ENCODE assay signal across 10 mouse cellular contexts in the genomic region with DNA sequence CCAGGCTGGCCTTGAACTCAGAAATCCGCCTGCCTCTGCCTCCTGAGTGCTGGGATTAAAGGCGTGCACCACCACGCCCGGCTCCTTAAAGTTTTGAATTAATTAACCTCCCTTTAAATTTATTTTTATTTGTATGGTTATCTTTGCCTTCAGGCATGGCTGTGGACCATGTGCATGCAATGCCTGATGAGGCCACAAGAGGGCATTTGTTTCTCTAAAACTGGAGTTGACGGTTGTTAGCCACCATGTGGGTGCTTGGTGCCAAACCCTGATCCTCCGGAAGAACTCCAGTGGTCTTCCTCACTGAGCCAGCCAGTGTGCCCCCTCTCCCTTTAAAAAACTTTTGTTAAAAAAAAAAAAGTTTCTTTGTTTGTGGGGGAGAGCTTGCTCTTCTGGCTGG. TPM values are rescaled to one million over a fixed set of nuclear protein-coding genes. Genes with fewer than 3 reads are reported as not detected.
DNase-seq lines count a peak whose midpoint lies in the region; ATAC-seq and TF ChIP-seq lines count a peak whose summit lies in the region.
"Had no signal": no experiment of that assay in that cellular context is flagged by ENCODE, and none has a peak within 500 bp of the region (broad histone marks: within the 10 kb centered on the region; RNA-seq: fewer than 3 reads in every experiment).

No protein-coding gene starts in this region.

- H3K4me3 ChIP-seq in embryonic facial prominence, embryonic 14.5 days (ENCODE audit: low read depth, low read length): no peak overlapping the region
- no peak overlapping the region for H3K4me3 ChIP-seq in limb, embryonic 14.5 days (replicated peaks; ENCODE audit: low read length)

- no peaks in the 10 kb centered on the region for H3K36me3 ChIP-seq in embryonic facial prominence, embryonic 14.5 days (ENCODE audit: control insufficient read depth, insufficient read depth, low read length)
- no peaks in the 10 kb centered on the region for H3K36me3 ChIP-seq in limb, embryonic 14.5 days (ENCODE audit: control insufficient read depth, insufficient read depth, low read length)
- H3K36me3 ChIP-seq: embryonic facial prominence, embryonic 13.5 days; lung, embryonic 15.5 days had no signal

- 61% methylated on average over 6 of the region's 6 CpGs for WGBS in embryonic facial prominence, embryonic 14.5 days
- 70% methylated on average over 6 of the region's 6 CpGs for WGBS in limb, embryonic 14.5 days

- H3K27ac ChIP-seq in embryonic facial prominence, embryonic 14.5 days (replicated peaks; ENCODE audit: low read depth, low read length): no peak overlapping the region
- no peak overlapping the region for H3K27ac ChIP-seq in limb, embryonic 14.5 days (replicated peaks; ENCODE audit: low read depth, low read length)
- H3K27ac ChIP-seq: embryonic facial prominence, embryonic 13.5 days; lung, embryonic 15.5 days had no signal

- no peak overlapping the region for H3K9ac ChIP-seq in embryonic facial prominence, embryonic 14.5 days (ENCODE audit: low read depth, low read length)
- H3K9ac ChIP-seq in limb, embryonic 14.5 days (ENCODE audit: low read depth, low read length, severe bottlenecking): no peak overlapping the region
- H3K9ac ChIP-seq: lung, embryonic 15.5 days had no signal

- H3K9me3 ChIP-seq in embryonic facial prominence, embryonic 14.5 days (ENCODE audit: control insufficient read depth, low read length): no peaks in the 10 kb centered on the region
- no peaks in the 10 kb centered on the region for H3K9me3 ChIP-seq in limb, embryonic 14.5 days (ENCODE audit: control insufficient read depth, low read length)
- H3K9me3 ChIP-seq: embryonic facial prominence, embryonic 13.5 days; lung, embryonic 15.5 days had no signal

- no peaks in the 10 kb centered on the region for H3K27me3 ChIP-seq in Patski
- H3K27me3 ChIP-seq in embryonic facial prominence, embryonic 14.5 days (replicated peaks; ENCODE audit: control insufficient read depth, insufficient read depth, low read length): no peaks in the 10 kb centered on the region
- no peaks in the 10 kb centered on the region for H3K27me3 ChIP-seq in limb, embryonic 14.5 days (ENCODE audit: control insufficient read depth, insufficient read depth, low read length)
- H3K27me3 ChIP-seq: embryonic facial prominence, embryonic 13.5 days; lung, embryonic 15.5 days had no signal

- CTCF ChIA-PET in Patski (lab: Charles Lee): interaction anchor here (1.0 to 1.6 kb wide), 3 partner anchors 11 to 44 kb away, joined by 3 to 5 read pairs (median 4); partner anchors contain the start of gene Bbs5

- peak; percentile 52 for DNase-seq in gastrocnemius, adult 18-20 months (ENCODE audit: low spot score)
- no peak for DNase-seq in gastrocnemius, postnatal 25 days
- DNase-seq in 416B (ENCODE audit: low read depth) (peak; percentile 74), Patski (ENCODE audit: low read depth, low spot score) (no peak)
- peak; percentile 15 for DNase-seq in embryonic facial prominence, embryonic 14.5 days (ENCODE audit: low spot score)
- DNase-seq in limb, embryonic 14.5 days (ENCODE audit: low spot score): peak; percentile 39
- DNase-seq in naive thymus-derived CD4-positive, alpha-beta T cell, adult 2 months (ENCODE audit: low read depth): peak; percentile 75
- no peak for DNase-seq in frontal cortex, adult 2 months (ENCODE audit: extremely low spot score in 1 of 2, low spot score in 1 of 2)

- POLR2A ChIA-PET in Patski (lab: Charles Lee): no interaction called here

- TF ChIP-seq CTCF in Patski (IDR thresholded peaks at IDR 0.05): peak; percentile 75

- no peak for TF ChIP-seq POLR2A in limb, embryonic 14.5 days (IDR thresholded peaks at IDR 0.05; ENCODE audit: borderline replicate concordance, extremely low read depth, insufficient read depth, insufficient read length)

- in situ Hi-C loops in Patski (cut with MboI; ENCODE audit: low pct_unique_long_range_greater_than_20kb): loop anchor here (5.0 kb wide), 3 partner anchors 41 to 321 kb away; no protein-coding TSS in a partner anchor

- H3K4me2 ChIP-seq in embryonic facial prominence, embryonic 14.5 days (ENCODE audit: low read depth, low read length): no peak overlapping the region
- no peak overlapping the region for H3K4me2 ChIP-seq in limb, embryonic 14.5 days (replicated peaks; ENCODE audit: low read depth, low read length, severe bottlenecking)

- ATAC-seq in Patski: no peak
- no peak for ATAC-seq in embryonic facial prominence, embryonic 14.5 days (ENCODE audit: low read depth)
- no peak for ATAC-seq in limb, embryonic 14.5 days (ENCODE audit: low FRiP score, low read depth)

- no peaks in the 10 kb centered on the region for H3K4me1 ChIP-seq in embryonic facial prominence, embryonic 14.5 days (ENCODE audit: control insufficient read depth, insufficient read depth, low read length)
- no peaks in the 10 kb centered on the region for H3K4me1 ChIP-seq in limb, embryonic 14.5 days (ENCODE audit: control insufficient read depth, insufficient read depth, low read length)
- H3K4me1 ChIP-seq: embryonic facial prominence, embryonic 13.5 days had no signal

RNA-seq across cellular contexts. Expression of gene Bbs5, which starts 11.2 kb away (rescaled TPM):
- total RNA-seq in gastrocnemius, adult 18-20 months (2021): 1 to 10 TPM; 3.4 TPM
- total RNA-seq in gastrocnemius, postnatal 25 days (2021): 1 to 10 TPM; 3.2 to 3.8 TPM
- polyA plus RNA-seq in Patski (2021): 20.8 TPM
- 16.4 and 16.6 TPM in 2 replicates for polyA plus RNA-seq in embryonic facial prominence, embryonic 14.5 days (2014; fragmentation: Nextera tagmentation; extraction: Ambion mirVana)
- polyA plus RNA-seq in limb, embryonic 14.5 days (2012; rRNA removed): 14.7 and 18.9 TPM in 2 replicates
- 15.8 and 19.2 TPM in 2 replicates for polyA plus RNA-seq in limb, embryonic 14.5 days (2014; fragmentation: Nextera tagmentation; extraction: Ambion mirVana)
- 32.7 and 38.5 TPM in 2 replicates for polyA plus RNA-seq in frontal cortex, adult 2 months (2012; rRNA removed)

RNA-seq across cellular contexts. Expression of gene Klhl41, which starts 34.1 kb away (rescaled TPM):
- total RNA-seq in gastrocnemius, adult 18-20 months (2021): 100 to 1,000 TPM; 665 to 708 TPM
- total RNA-seq in gastrocnemius, postnatal 25 days (2021): 100 to 1,000 TPM; 488 to 676 TPM
- polyA plus RNA-seq in Patski (2021): 0.35 TPM
- polyA plus RNA-seq in embryonic facial prominence, embryonic 14.5 days (2014; fragmentation: Nextera tagmentation; extraction: Ambion mirVana): 25.5 and 34.1 TPM in 2 replicates
- polyA plus RNA-seq in limb, embryonic 14.5 days (2012; rRNA removed): 17.4 and 23.2 TPM in 2 replicates
- 13.2 and 16.7 TPM in 2 replicates for polyA plus RNA-seq in limb, embryonic 14.5 days (2014; fragmentation: Nextera tagmentation; extraction: Ambion mirVana)
- polyA plus RNA-seq in frontal cortex, adult 2 months (2012; rRNA removed): 0.34 and 0.42 TPM in 2 replicates

RNA-seq across cellular contexts. Expression of gene Lrp2, which starts 49.9 kb away (rescaled TPM):
- total RNA-seq in gastrocnemius, adult 18-20 months (2021): under 1 TPM in 1 of 2 experiments, not detected in 1; 0.30 TPM
- not detected for total RNA-seq in gastrocnemius, postnatal 25 days (2021)
- polyA plus RNA-seq in Patski (2021): 39.0 TPM
- 0.63 and 1.3 TPM in 2 replicates for polyA plus RNA-seq in embryonic facial prominence, embryonic 14.5 days (2014; fragmentation: Nextera tagmentation; extraction: Ambion mirVana)
- polyA plus RNA-seq in limb, embryonic 14.5 days (2012; rRNA removed): 0.09 and 0.12 TPM in 2 replicates
- polyA plus RNA-seq in limb, embryonic 14.5 days (2014; fragmentation: Nextera tagmentation; extraction: Ambion mirVana): 0.01 TPM in 1 of 2 replicates, not detected in the other
- 0.06 and 0.11 TPM in 2 replicates for polyA plus RNA-seq in frontal cortex, adult 2 months (2012; rRNA removed)

Comparison
In these comparisons a context has a peak if more than half of its experiments do, and no peak if none do; other contexts are left out.
1. DNase-seq: peak in gastrocnemius, adult 18-20 months (single experiment), 416B (single experiment), embryonic facial prominence, embryonic 14.5 days (single experiment), limb, embryonic 14.5 days (single experiment) and naive thymus-derived CD4-positive, alpha-beta T cell, adult 2 months (single experiment); none in gastrocnemius, postnatal 25 days (single experiment), Patski (single experiment) and frontal cortex, adult 2 months (0 of 2).
2. RNA of gene Lrp2, which starts 49.9 kb away (polyA plus RNA-seq): 39.0 TPM in Patski (single experiment); 0.63 to 1.3 TPM in embryonic facial prominence, embryonic 14.5 days, 0.01 to 0.12 TPM in limb, embryonic 14.5 days and 0.06 to 0.11 TPM in frontal cortex, adult 2 months; every median in the first group is over 10 times any median in the second.